21 mouse cellular contexts compared by ENCODE assay signal in the genomic region with DNA sequence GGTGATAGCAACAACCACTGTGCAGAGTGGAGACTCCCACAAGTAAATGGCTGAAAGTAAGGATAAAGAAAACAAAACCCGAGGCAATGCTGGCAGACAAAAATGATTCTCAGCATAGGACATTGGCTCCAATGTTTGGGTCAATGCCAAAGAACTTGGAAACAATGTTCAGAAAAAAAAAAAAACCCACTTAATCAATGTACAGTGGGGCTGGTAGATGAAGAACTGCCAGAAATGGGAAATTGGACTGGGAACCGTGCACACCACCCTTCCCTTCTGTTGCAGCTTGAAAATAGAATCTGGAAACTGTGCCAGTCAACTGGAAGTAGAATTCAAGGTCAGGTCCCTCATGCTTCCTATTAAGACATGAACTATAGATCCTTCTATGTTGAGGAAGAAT.
DNase-seq lines count a peak whose midpoint lies in the region; ATAC-seq lines count a peak whose summit lies in the region.
"Had no signal": no experiment of that assay in that cellular context is flagged by ENCODE, and none has a peak within 500 bp of the region (broad histone marks: within the 10 kb centered on the region; RNA-seq: fewer than 3 reads in every experiment).

No protein-coding gene starts in this region.

- no peaks in the 10 kb centered on the region for H3K36me3 ChIP-seq in embryonic facial prominence, embryonic 14.5 days (ENCODE audit: control insufficient read depth, insufficient read depth, low read length)
- no peaks in the 10 kb centered on the region for H3K36me3 ChIP-seq in embryonic facial prominence, embryonic 10.5 days (replicated peaks)
- H3K36me3 ChIP-seq: embryonic facial prominence, embryonic 13.5 days; forebrain, embryonic 15.5 days; G1E; heart, embryonic 13.5 days had no signal

- WGBS in embryonic facial prominence, embryonic 14.5 days, result 68% methylated on average over 2 of the region's 2 CpGs
- 83% methylated on average over 2 of the region's 2 CpGs for WGBS in embryonic facial prominence, embryonic 10.5 days

- H3K4me1 ChIP-seq in embryonic facial prominence, embryonic 14.5 days (ENCODE audit: control insufficient read depth, insufficient read depth, low read length), result no peaks in the 10 kb centered on the region
- H3K4me1 ChIP-seq in embryonic facial prominence, embryonic 10.5 days, result no peaks in the 10 kb centered on the region
- H3K4me1 ChIP-seq: embryonic facial prominence, embryonic 13.5 days; forebrain, embryonic 15.5 days; heart, embryonic 13.5 days had no signal

- no peak for DNase-seq in cerebellum, adult 11 months
- DNase-seq in embryonic facial prominence, embryonic 14.5 days (ENCODE audit: low spot score), result peak; percentile 7
- no peak for DNase-seq in embryonic facial prominence, embryonic 10.5 days (ENCODE audit: low spot score)
- peak; percentile 51 for DNase-seq in brain, adult 2 months (ENCODE audit: low read depth, low spot score)
- DNase-seq in cerebellum, postnatal 10 days, result peak; percentile 65 to 68
- DNase-seq in layer of hippocampus, postnatal 14 days (ENCODE audit: low spot score in 2 of 2), result no peak
- DNase-seq: adrenal gland, postnatal 10 days; B cell, adult 2 months; gastrocnemius, postnatal 36 days; heart, adult 11 months; heart, postnatal 36 days; kidney, adult 11 months; kidney, adult 9 months had no signal

- ATAC-seq in cerebellum, adult (ENCODE audit: insufficient number of reproducible peaks, low FRiP score, low TSS enrichment), result peak; percentile 56
- no peak for ATAC-seq in embryonic facial prominence, embryonic 14.5 days (ENCODE audit: low read depth)
- ATAC-seq in activated CD4-positive, CD25-positive, alpha-beta regulatory T cell, adult 4 months, result no peak
- ATAC-seq: CD4-positive, CD25-positive, alpha-beta regulatory T cell, adult 4 months; forebrain, embryonic 15.5 days; hindbrain, embryonic 16.5 days had no signal

- H3K27me3 ChIP-seq in embryonic facial prominence, embryonic 14.5 days (replicated peaks; ENCODE audit: control insufficient read depth, insufficient read depth, low read length), result no peaks in the 10 kb centered on the region
- H3K27me3 ChIP-seq in embryonic facial prominence, embryonic 10.5 days (replicated peaks; ENCODE audit: low read depth, poor library complexity, severe bottlenecking), result no peaks in the 10 kb centered on the region
- H3K27me3 ChIP-seq: embryonic facial prominence, embryonic 13.5 days; forebrain, embryonic 15.5 days; heart, embryonic 13.5 days had no signal

- no peak overlapping the region for H3K9ac ChIP-seq in embryonic facial prominence, embryonic 14.5 days (ENCODE audit: low read depth, low read length)
- H3K9ac ChIP-seq: embryonic facial prominence, embryonic 13.5 days; forebrain, embryonic 15.5 days; heart, embryonic 13.5 days had no signal

- H3K9me3 ChIP-seq in embryonic facial prominence, embryonic 14.5 days (ENCODE audit: control insufficient read depth, low read length), result no peaks in the 10 kb centered on the region
- no peaks in the 10 kb centered on the region for H3K9me3 ChIP-seq in embryonic facial prominence, embryonic 10.5 days
- H3K9me3 ChIP-seq: embryonic facial prominence, embryonic 13.5 days; forebrain, embryonic 15.5 days; heart, embryonic 13.5 days had no signal

- H3K4me3 ChIP-seq in embryonic facial prominence, embryonic 14.5 days (ENCODE audit: low read depth, low read length), result no peak overlapping the region
- no peak overlapping the region for H3K4me3 ChIP-seq in embryonic facial prominence, embryonic 10.5 days
- H3K4me3 ChIP-seq: embryonic facial prominence, embryonic 13.5 days; forebrain, embryonic 15.5 days; heart, embryonic 13.5 days had no signal

- no peak overlapping the region for H3K27ac ChIP-seq in embryonic facial prominence, embryonic 14.5 days (replicated peaks; ENCODE audit: low read depth, low read length)
- H3K27ac ChIP-seq in embryonic facial prominence, embryonic 10.5 days (replicated peaks), result no peak overlapping the region
- H3K27ac ChIP-seq: embryonic facial prominence, embryonic 13.5 days; forebrain, embryonic 15.5 days; heart, embryonic 13.5 days had no signal

- H3K4me2 ChIP-seq in embryonic facial prominence, embryonic 14.5 days (ENCODE audit: low read depth, low read length), result no peak overlapping the region
- H3K4me2 ChIP-seq: embryonic facial prominence, embryonic 13.5 days; forebrain, embryonic 15.5 days; heart, embryonic 13.5 days had no signal

Comparison
In these comparisons a context has a peak if more than half of its experiments do, and no peak if none do; other contexts are left out.
1. DNase-seq: peak in embryonic facial prominence, embryonic 14.5 days (single experiment), brain, adult 2 months (single experiment) and cerebellum, postnatal 10 days (2 of 2); none in cerebellum, adult 11 months (single experiment), embryonic facial prominence, embryonic 10.5 days (single experiment) and layer of hippocampus, postnatal 14 days (0 of 2).